Mouse (Mus musculus) heart, postnatal 0 days (tissue): ENCODE results near the gene Klk11.

Experiments used
- CTCF ChIP-seq: IDR thresholded peaks from 2 replicates; pipeline ENCODE4 v1.5.1; 2016; ENCODE audit warnings: antibody characterized with exemption, control low read depth, low read depth
- EP300 ChIP-seq: IDR thresholded peaks from 2 replicates; pipeline ENCODE4 v1.6.1; 2016; ENCODE audit warnings: antibody characterized with exemption, low read depth

DNA sequence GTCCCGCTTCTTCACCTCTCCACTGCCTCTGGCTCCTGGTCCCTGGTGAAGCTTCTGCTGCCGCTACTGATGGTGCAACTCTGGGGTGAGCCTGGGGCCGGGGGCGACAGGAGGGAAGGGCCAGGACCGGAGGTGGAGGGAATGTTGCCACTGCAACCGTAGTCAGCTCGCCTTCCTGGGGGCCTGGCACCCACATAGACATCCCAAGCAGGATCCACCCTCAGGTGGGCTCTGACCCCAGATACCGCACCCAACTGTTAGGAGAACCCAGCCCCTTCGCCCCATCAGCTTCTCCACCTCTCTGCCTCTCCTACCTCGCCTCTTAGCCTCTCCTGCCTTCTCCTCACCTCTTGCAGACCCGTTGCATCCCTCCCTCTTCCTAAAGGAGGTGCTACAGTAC, 7.1 kb downstream of the Klk11 start:
- TF ChIP-seq CTCF (no peak), EP300 (no peak)
